Mouse (Mus musculus): ENCODE results near the gene Gm8765. TPM values are rescaled to one million over a fixed set of nuclear protein-coding genes. Genes with fewer than 3 reads are reported as not detected.
"Not testable (repeated sequence)": the region's sequence is repeated elsewhere in the genome, so short reads cannot be mapped to it uniquely, and the experiment has no call there.

Gene Gm8765
- not detected in 2 replicates for polyA plus RNA-seq (2012; rRNA removed)

- not testable (repeated sequence) for H3K4me3 ChIP-seq (ENCODE audit: extremely low read depth, insufficient read depth, insufficient read length); H3K36me3 ChIP-seq (ENCODE audit: control insufficient read depth, insufficient read depth, low read length); H3K27ac ChIP-seq (ENCODE audit: insufficient read depth, low read length); DNase-seq (ENCODE audit: low read depth in 1 of 2, low spot score in 2 of 2); H3K4me1 ChIP-seq (ENCODE audit: control insufficient read depth, insufficient read depth, insufficient read length); H3K27me3 ChIP-seq (ENCODE audit: control insufficient read depth, insufficient read depth, low read length)
- 22% methylated on average over 1 of the region's 2 CpGs for WGBS
These were observed at the start of gene Gm8765 for GRCm38 (mm10) chr13:50698012-50698411. Gm8765 (plus strand) TSS chr13:50698312.

- WGBS: 73% methylated on average over 2 of the region's 2 CpGs
- not testable (repeated sequence) for H3K36me3 ChIP-seq (ENCODE audit: control insufficient read depth, insufficient read depth, low read length); H3K27ac ChIP-seq (ENCODE audit: insufficient read depth, low read length); DNase-seq (ENCODE audit: low read depth in 1 of 2, low spot score in 2 of 2); H3K4me1 ChIP-seq (ENCODE audit: control insufficient read depth, insufficient read depth, insufficient read length); H3K4me3 ChIP-seq (ENCODE audit: extremely low read depth, insufficient read depth, insufficient read length); H3K27me3 ChIP-seq (ENCODE audit: control insufficient read depth, insufficient read depth, low read length)
These were observed 49.3 kb upstream of the Gm8765 start for GRCm38 (mm10) chr13:50648771-50649170.

GRCm38 (mm10) chr13:50750282-50750681, 52.2 kb downstream of the Gm8765 start:
- not testable (repeated sequence) for H3K27me3 ChIP-seq (ENCODE audit: control insufficient read depth, insufficient read depth, low read length); H3K4me1 ChIP-seq (ENCODE audit: control insufficient read depth, insufficient read depth, insufficient read length); DNase-seq (ENCODE audit: low read depth in 1 of 2, low spot score in 2 of 2); H3K27ac ChIP-seq (ENCODE audit: insufficient read depth, low read length); H3K36me3 ChIP-seq (ENCODE audit: control insufficient read depth, insufficient read depth, low read length); H3K4me3 ChIP-seq (ENCODE audit: extremely low read depth, insufficient read depth, insufficient read length)

- DNase-seq (ENCODE audit: low read depth in 1 of 2, low spot score in 2 of 2): no peak
- WGBS: 75% methylated on average over 2 of the region's 2 CpGs
- Histone ChIP-seq H3K4me3 (ENCODE audit: extremely low read depth, insufficient read depth, insufficient read length) (no peak overlapping the region), H3K27ac (ENCODE audit: insufficient read depth, low read length) (no peak overlapping the region), H3K36me3 (ENCODE audit: control insufficient read depth, insufficient read depth, low read length) (no peaks in the 10 kb centered on the region), H3K4me1 (ENCODE audit: control insufficient read depth, insufficient read depth, insufficient read length) (no peaks in the 10 kb centered on the region), H3K27me3 (ENCODE audit: control insufficient read depth, insufficient read depth, low read length) (no peaks in the 10 kb centered on the region)
- TF ChIP-seq POLR2A (IDR thresholded peaks at IDR 0.05; ENCODE audit: low read depth, low read length) (no peak), CTCF (IDR thresholded peaks at IDR 0.05; ENCODE audit: extremely low read depth, insufficient read depth, insufficient read length, insufficient replicate concordance) (no peak)
These were observed 53.6 kb downstream of the Gm8765 start for GRCm38 (mm10) chr13:50751732-50752131.

- DNase-seq (ENCODE audit: low read depth in 1 of 2, low spot score in 2 of 2); H3K36me3 ChIP-seq (ENCODE audit: control insufficient read depth, insufficient read depth, low read length); H3K4me3 ChIP-seq (ENCODE audit: extremely low read depth, insufficient read depth, insufficient read length); H3K27me3 ChIP-seq (ENCODE audit: control insufficient read depth, insufficient read depth, low read length); H3K4me1 ChIP-seq (ENCODE audit: control insufficient read depth, insufficient read depth, insufficient read length); H3K27ac ChIP-seq (ENCODE audit: insufficient read depth, low read length): not testable (repeated sequence)
These were observed 54.8 kb downstream of the Gm8765 start for GRCm38 (mm10) chr13:50752961-50753360.

Other genes with a start within 250 kb of the Gm8765 start
- not detected in 2 replicates for gene Nutm2, start 231.0 kb upstream of the Gm8765 start, polyA plus RNA-seq (2012; rRNA removed)
- not detected in 2 replicates for gene Gm904, start 55.1 kb upstream of the Gm8765 start, polyA plus RNA-seq (2012; rRNA removed)

Data from spleen, adult 2 months (tissue).